Mouse (Mus musculus): ENCODE results near the gene Spdya. TPM values are rescaled to one million over a fixed set of nuclear protein-coding genes. Genes with fewer than 3 reads are reported as not detected.

Spdya gene
- polyA plus RNA-seq, 1 experiment from 2014 or later: 0.57 TPM

GRCm38 (mm10) chr17:71598659-71599554 is 47.0 kb downstream of the Spdya start:
- H3K4me2 ChIP-seq: peak overlapping the region; percentile 79
- WGBS: 6% methylated on average over 42 of the region's 42 CpGs
- peak overlapping the region; percentile 77 for H3K27ac ChIP-seq (ENCODE audit: low read depth)
- DNase-seq: peak; percentile 92
- H3K4me3 ChIP-seq (ENCODE audit: low read depth, low read length): peak overlapping the region; percentile 67
- peaks cover 3% of the 10 kb centered on the region for H3K27me3 ChIP-seq (ENCODE audit: insufficient read depth, low read length)
- H3K9ac ChIP-seq: peak overlapping the region; percentile 65
- H3K4me1 ChIP-seq (ENCODE audit: insufficient read depth): peaks cover 8% of the 10 kb centered on the region
- no peaks in the 10 kb centered on the region for H3K9me3 ChIP-seq (ENCODE audit: low read depth, low read length)
- TF ChIP-seq CTCF (IDR thresholded peaks at IDR 0.05; ENCODE audit: low read depth): 0 out of 2 replicates have a peak, but pooled peaks have one; percentile 3
- no peaks in the 10 kb centered on the region for H3K36me3 ChIP-seq (ENCODE audit: insufficient read depth)
- peak; percentile 98 for ATAC-seq (ENCODE audit: insufficient read depth)

GRCm38 (mm10) chr17:71615638-71616318 is 63.9 kb downstream of the Spdya start, which contains the start of gene Wdr43:
Wdr43 (plus strand) TSS chr17:71615895.
- H3K27ac ChIP-seq (ENCODE audit: low read depth): peak within 1 kb of the TSS; percentile 79
- H3K4me1 ChIP-seq (ENCODE audit: insufficient read depth): peaks cover 4% of the 10 kb centered on the region; the same call in 1 of the 2 replicates
- no peaks in the 10 kb centered on the region for H3K9me3 ChIP-seq (ENCODE audit: low read depth, low read length)
- no peak for TF ChIP-seq CTCF (IDR thresholded peaks at IDR 0.05; ENCODE audit: low read depth)
- H3K27me3 ChIP-seq (ENCODE audit: insufficient read depth, low read length): no peaks in the 10 kb centered on the region
- H3K4me3 ChIP-seq (ENCODE audit: low read depth, low read length): peak within 1 kb of the TSS; percentile 100
- ATAC-seq (ENCODE audit: insufficient read depth): peak; percentile 100
- peak within 1 kb of the TSS; percentile 93 for H3K9ac ChIP-seq
- H3K4me2 ChIP-seq: peak within 1 kb of the TSS; percentile 70
- peaks cover 13% of the 10 kb centered on the region for H3K36me3 ChIP-seq (ENCODE audit: insufficient read depth)
- WGBS: 3% methylated on average over 40 of the region's 40 CpGs
- DNase-seq: peak; percentile 98

GRCm38 (mm10) chr17:71616319-71617032 is 64.6 kb downstream of the Spdya start:
- Histone ChIP-seq H3K4me1 (ENCODE audit: insufficient read depth) (peaks cover 4% of the 10 kb centered on the region; the same call in 1 of the 2 replicates), H3K36me3 (ENCODE audit: insufficient read depth) (peaks cover 13% of the 10 kb centered on the region), H3K4me3 (ENCODE audit: low read depth, low read length) (peak overlapping the region; percentile 100), H3K27me3 (ENCODE audit: insufficient read depth, low read length) (no peaks in the 10 kb centered on the region), H3K9me3 (ENCODE audit: low read depth, low read length) (no peaks in the 10 kb centered on the region), H3K4me2 (peak overlapping the region; percentile 70), H3K27ac (ENCODE audit: low read depth) (peak overlapping the region; percentile 79), H3K9ac (peak overlapping the region; percentile 93)
- no peak for TF ChIP-seq CTCF (IDR thresholded peaks at IDR 0.05; ENCODE audit: low read depth)
- ATAC-seq (ENCODE audit: insufficient read depth) (peak; percentile 78), DNase-seq (peak; percentile 51)
- under 1% methylated on average over 60 of the region's 73 CpGs for WGBS

- H3K9me3 ChIP-seq (ENCODE audit: low read depth, low read length): no peaks in the 10 kb centered on the region
- no peak overlapping the region; the same call in 1 of the 2 replicates for H3K27ac ChIP-seq (ENCODE audit: low read depth)
- peaks cover 4% of the 10 kb centered on the region; the same call in 1 of the 2 replicates for H3K4me1 ChIP-seq (ENCODE audit: insufficient read depth)
- TF ChIP-seq CTCF (IDR thresholded peaks at IDR 0.05; ENCODE audit: low read depth): no peak
- H3K9ac ChIP-seq: peak overlapping the region; percentile 93
- peak overlapping the region; percentile 100 for H3K4me3 ChIP-seq (ENCODE audit: low read depth, low read length)
- peaks cover 13% of the 10 kb centered on the region for H3K36me3 ChIP-seq (ENCODE audit: insufficient read depth)
- no peaks in the 10 kb centered on the region for H3K27me3 ChIP-seq (ENCODE audit: insufficient read depth, low read length)
- peak overlapping the region; percentile 70 for H3K4me2 ChIP-seq
- ATAC-seq (ENCODE audit: insufficient read depth) (no peak), DNase-seq (no peak)
- WGBS: 0% methylated on average over 10 of the region's 10 CpGs
These were observed 65.1 kb downstream of the Spdya start for GRCm38 (mm10) chr17:71617033-71617362.

- peak overlapping the region; percentile 93; the same call in 1 of the 2 replicates for H3K9ac ChIP-seq
- peaks cover 13% of the 10 kb centered on the region for H3K36me3 ChIP-seq (ENCODE audit: insufficient read depth)
- H3K4me2 ChIP-seq: peak overlapping the region; percentile 70
- no peaks in the 10 kb centered on the region for H3K27me3 ChIP-seq (ENCODE audit: insufficient read depth, low read length)
- WGBS: 55% methylated on average over 4 of the region's 4 CpGs
- TF ChIP-seq CTCF (IDR thresholded peaks at IDR 0.05; ENCODE audit: low read depth): no peak
- DNase-seq: no peak
- peak overlapping the region; percentile 100 for H3K4me3 ChIP-seq (ENCODE audit: low read depth, low read length)
- no peaks in the 10 kb centered on the region for H3K9me3 ChIP-seq (ENCODE audit: low read depth, low read length)
- no peak for ATAC-seq (ENCODE audit: insufficient read depth)
- H3K4me1 ChIP-seq (ENCODE audit: insufficient read depth): peaks cover 4% of the 10 kb centered on the region; the same call in 1 of the 2 replicates
- H3K27ac ChIP-seq (ENCODE audit: low read depth): no peak overlapping the region
These were observed 66.1 kb downstream of the Spdya start for GRCm38 (mm10) chr17:71617974-71618373.

GRCm38 (mm10) chr17:71631806-71632205 is 79.9 kb downstream of the Spdya start:
- H3K27me3 ChIP-seq (ENCODE audit: insufficient read depth, low read length): no peaks in the 10 kb centered on the region
- H3K4me1 ChIP-seq (ENCODE audit: insufficient read depth): no peaks in the 10 kb centered on the region
- ATAC-seq (ENCODE audit: insufficient read depth) (no peak), DNase-seq (no peak)
- TF ChIP-seq CTCF (IDR thresholded peaks at IDR 0.05; ENCODE audit: low read depth): no peak
- no peak overlapping the region for H3K27ac ChIP-seq (ENCODE audit: low read depth)
- no peak overlapping the region for H3K9ac ChIP-seq
- H3K4me2 ChIP-seq: no peak overlapping the region
- peaks cover 88% of the 10 kb centered on the region for H3K36me3 ChIP-seq (ENCODE audit: insufficient read depth)
- WGBS: 84% methylated on average over 10 of the region's 10 CpGs
- H3K4me3 ChIP-seq (ENCODE audit: low read depth, low read length): no peak overlapping the region
- H3K9me3 ChIP-seq (ENCODE audit: low read depth, low read length): no peaks in the 10 kb centered on the region

Data from lung, embryonic 14.5 days (tissue).